In genomic region chr16:49836634-49837164, GRCm38 (mm10) we compare ENCODE assay signal across 21 mouse cellular contexts. TPM values are rescaled to one million over a fixed set of nuclear protein-coding genes. Genes with fewer than 3 reads are reported as not detected.
DNase-seq lines count a peak whose midpoint lies in the region; ATAC-seq and TF ChIP-seq lines count a peak whose summit lies in the region.
"Had no signal": no experiment of that assay in that cellular context is flagged by ENCODE, and none has a peak within 500 bp of the region (broad histone marks: within the 10 kb centered on the region; RNA-seq: fewer than 3 reads in every experiment).

No protein-coding gene starts in this region.

- H3K4me3 ChIP-seq in liver, embryonic 14.5 days (ENCODE audit: insufficient read depth in 1 of 2, low read depth in 2 of 2, low read length in 2 of 2), result no peak overlapping the region
- H3K4me3 ChIP-seq in forebrain, embryonic 16.5 days (replicated peaks; ENCODE audit: low read length), result no peak overlapping the region
- H3K4me3 ChIP-seq: forebrain, embryonic 10.5 days; heart, embryonic 13.5 days; hindbrain, embryonic 15.5 days; limb, embryonic 10.5 days; megakaryocyte, embryonic 14.5 days; midbrain, embryonic 15.5 days had no signal

- TF ChIP-seq CTCF in liver, embryonic 14.5 days (IDR thresholded peaks at IDR 0.05; ENCODE audit: low read depth), result no peak

- DNase-seq in heart, adult 11 months, result peak; percentile 57
- no peak for DNase-seq in heart, postnatal 10 days
- DNase-seq in CD4-positive, CD25-positive, alpha-beta regulatory T cell, adult 2 months (ENCODE audit: low read depth, low spot score), result peak; percentile 30
- no peak for DNase-seq in liver, embryonic 14.5 days (ENCODE audit: low read depth in 3 of 3, low spot score in 3 of 3)
- no peak for DNase-seq in spleen, postnatal 14 days (ENCODE audit: low spot score in 2 of 2)
- no peak for DNase-seq in right cerebral cortex, postnatal 36 days (ENCODE audit: low spot score in 2 of 2)
- DNase-seq: cerebellum, adult 2 months; cerebellum, postnatal 36 days; heart, postnatal 36 days; kidney, postnatal 14 days; right cerebral cortex, postnatal 25 days; thymus, adult 2 months had no signal

- H3K9me3 ChIP-seq in liver, embryonic 14.5 days (ENCODE audit: control insufficient read depth, low read length), result no peaks in the 10 kb centered on the region
- H3K9me3 ChIP-seq in forebrain, embryonic 16.5 days (ENCODE audit: control insufficient read depth, low read length), result no peaks in the 10 kb centered on the region
- H3K9me3 ChIP-seq: forebrain, embryonic 10.5 days; heart, embryonic 13.5 days; hindbrain, embryonic 15.5 days; limb, embryonic 10.5 days; megakaryocyte, embryonic 14.5 days; midbrain, embryonic 15.5 days had no signal

- peaks cover 46 to 50% of the 10 kb centered on the region in 2 experiments for H3K4me1 ChIP-seq in liver, embryonic 14.5 days (replicated peaks; ENCODE audit: control insufficient read depth in 2 of 2, insufficient read depth in 2 of 2, low read length in 1 of 2)
- H3K4me1 ChIP-seq in forebrain, embryonic 16.5 days (replicated peaks; ENCODE audit: control insufficient read depth, insufficient read depth, low read length), result peaks cover 10% of the 10 kb centered on the region
- H3K4me1 ChIP-seq: hindbrain, embryonic 15.5 days had no signal

- no peaks in the 10 kb centered on the region for H3K27me3 ChIP-seq in liver, embryonic 14.5 days (ENCODE audit: control insufficient read depth, insufficient read depth, low read length)
- no peaks in the 10 kb centered on the region for H3K27me3 ChIP-seq in forebrain, embryonic 16.5 days (replicated peaks; ENCODE audit: control insufficient read depth, insufficient read depth, low read length)
- H3K27me3 ChIP-seq: heart, embryonic 13.5 days; hindbrain, embryonic 15.5 days; megakaryocyte, embryonic 14.5 days; midbrain, embryonic 15.5 days had no signal

- 80% methylated on average over 6 of the region's 6 CpGs for WGBS in liver, embryonic 14.5 days (ENCODE audit: insufficient replicate concordance)
- 92% methylated on average over 6 of the region's 6 CpGs for WGBS in forebrain, embryonic 16.5 days

- intact Hi-C loops in heart, postnatal 10 days (cut with DNase I), result no loop called here

- H3K4me2 ChIP-seq in liver, embryonic 14.5 days (ENCODE audit: low read depth), result no peak overlapping the region
- H3K4me2 ChIP-seq in forebrain, embryonic 16.5 days (ENCODE audit: low read length), result no peak overlapping the region
- H3K4me2 ChIP-seq: heart, embryonic 13.5 days; hindbrain, embryonic 15.5 days; midbrain, embryonic 15.5 days had no signal

- no peak for ATAC-seq in liver, embryonic 14.5 days (ENCODE audit: insufficient read depth)
- peak; percentile 49 for ATAC-seq in megakaryocyte progenitor cell, adult 5-6 weeks (replicated peaks; ENCODE audit: poor library complexity)
- no peak for ATAC-seq in forebrain, embryonic 16.5 days
- ATAC-seq: intestine, postnatal 0 days; midbrain, embryonic 15.5 days had no signal

- no peak overlapping the region for H3K9ac ChIP-seq in liver, embryonic 14.5 days (replicated peaks)
- no peak overlapping the region for H3K9ac ChIP-seq in forebrain, embryonic 16.5 days (replicated peaks; ENCODE audit: low read depth, low read length)
- H3K9ac ChIP-seq: heart, embryonic 13.5 days; hindbrain, embryonic 15.5 days; midbrain, embryonic 15.5 days had no signal

- no peak for TF ChIP-seq EP300 in liver, embryonic 14.5 days (IDR thresholded peaks at IDR 0.05; ENCODE audit: low read depth)

- no peaks in the 10 kb centered on the region for H3K36me3 ChIP-seq in liver, embryonic 14.5 days (replicated peaks; ENCODE audit: control insufficient read depth, insufficient read depth, low read depth)
- H3K36me3 ChIP-seq in forebrain, embryonic 16.5 days (ENCODE audit: control insufficient read depth, insufficient read depth), result no peaks in the 10 kb centered on the region
- H3K36me3 ChIP-seq: forebrain, embryonic 10.5 days; heart, embryonic 13.5 days; hindbrain, embryonic 15.5 days; limb, embryonic 10.5 days; midbrain, embryonic 15.5 days had no signal

- peak overlapping the region; percentile 16; the same call in 1 of the 2 replicates for H3K27ac ChIP-seq in liver, embryonic 14.5 days
- H3K27ac ChIP-seq in forebrain, embryonic 16.5 days (ENCODE audit: low read length), result no peak overlapping the region
- H3K27ac ChIP-seq: forebrain, embryonic 10.5 days; heart, embryonic 13.5 days; hindbrain, embryonic 15.5 days; limb, embryonic 10.5 days; midbrain, embryonic 15.5 days had no signal

RNA-seq across cellular contexts. Expression of gene Cd47, which starts 36.4 kb away (rescaled TPM):
- 10 to 100 TPM; 71.5 to 71.6 TPM for total RNA-seq in heart, postnatal 10 days (2021)
- 54.3 and 82.5 TPM in 2 replicates for polyA plus RNA-seq in liver, embryonic 14.5 days (2012; rRNA removed)
- polyA plus RNA-seq in liver, embryonic 14.5 days (2014; fragmentation: Nextera tagmentation; extraction: Ambion mirVana), result 331 and 345 TPM in 2 replicates
- 435 and 460 TPM in 2 replicates for total RNA-seq in megakaryocyte progenitor cell, adult 5-6 weeks (2015)
- 188 and 213 TPM in 2 replicates for total RNA-seq in megakaryocyte progenitor cell, adult 5-6 weeks (2017)
- 125 and 131 TPM in 2 replicates for polyA plus RNA-seq in forebrain, embryonic 16.5 days (2015; fragmentation: Nextera tagmentation; extraction: Ambion mirVana)

Comparison
In these comparisons a context has a peak if more than half of its experiments do, and no peak if none do; other contexts are left out.
1. DNase-seq: peak in heart, adult 11 months (single experiment) and CD4-positive, CD25-positive, alpha-beta regulatory T cell, adult 2 months (single experiment); none in heart, postnatal 10 days (0 of 2), liver, embryonic 14.5 days (0 of 3), spleen, postnatal 14 days (0 of 2) and right cerebral cortex, postnatal 36 days (0 of 2).